Mouse (Mus musculus) kidney, adult 2 months (tissue): ENCODE results near the gene BC004004. TPM values are rescaled to one million over a fixed set of nuclear protein-coding genes. Genes with fewer than 3 reads are reported as not detected.
"Not testable (repeated sequence)": the region's sequence is repeated elsewhere in the genome, so short reads cannot be mapped to it uniquely, and the experiment has no call there.

Source experiments
- DNase-seq: peaks from one replicate; pipeline ENCODE4 v3.0.0; 2021
- H3K27ac ChIP-seq: fragments of 200-500 bp; 2 replicates; pipeline ENCODE4 v1.5.1; 2012; ENCODE audit warnings: low read depth, low read length, control low read depth, inconsistent platforms; ENCODE audit not compliant: insufficient read depth
- H3K27me3 ChIP-seq: fragments of 200-500 bp; replicated peaks from 2 replicates; pipeline ENCODE4 v1.6.1; 2012; ENCODE audit warnings: mild to moderate bottlenecking, moderate library complexity, low read length, inconsistent platforms; ENCODE audit not compliant: control insufficient read depth, insufficient read depth
- H3K36me3 ChIP-seq: fragments of 200-500 bp; 2 replicates; pipeline ENCODE4 v1.6.1; 2012; ENCODE audit warnings: mild to moderate bottlenecking, moderate library complexity, low read length, inconsistent platforms; ENCODE audit not compliant: control insufficient read depth, insufficient read depth
- H3K4me1 ChIP-seq: fragments of 200-500 bp; 2 replicates; pipeline ENCODE4 v1.6.1; 2011; ENCODE audit warnings: low read length; ENCODE audit not compliant: control insufficient read depth, insufficient read depth
- H3K4me3 ChIP-seq: fragments of 200-500 bp; 2 replicates; pipeline ENCODE4 v1.5.1; 2011; ENCODE audit warnings: mild to moderate bottlenecking, low read depth, low read length, control low read depth; ENCODE audit not compliant: insufficient read depth
- CTCF ChIP-seq: fragments of 200-500 bp; conservative IDR thresholded peaks from 2 replicates; pipeline ENCODE4 v1.5.1; 2011; ENCODE audit warnings: low read depth, mild to moderate bottlenecking, control low read depth, low read length, moderate library complexity, mixed read lengths; ENCODE audit not compliant: insufficient read depth, insufficient read length
- POLR2A ChIP-seq: fragments of 200-500 bp; IDR thresholded peaks from one replicate; pipeline ENCODE4 v1.6.1; 2011; ENCODE audit warnings: low read depth, low read length, control low read depth
- WGBS: fragments of 180-500 bp; shearing (Covaris S2); methylation state at CpG from one replicate; pipeline ENCODE4 v1.1.7; 2018; 5-methylcytosine and 5-hydroxymethylcytosine counted together
- polyA plus RNA-seq: library from polyadenylated mRNA; depleted of rRNA; stranded (reverse); fragments of >200 nt; gene quantifications from 2 replicates; pipeline ENCODE4 v1.2.3, GENCODE M21; 2012

BC004004 gene
- polyA plus RNA-seq, 1 experiment, result 228 TPM

DNA sequence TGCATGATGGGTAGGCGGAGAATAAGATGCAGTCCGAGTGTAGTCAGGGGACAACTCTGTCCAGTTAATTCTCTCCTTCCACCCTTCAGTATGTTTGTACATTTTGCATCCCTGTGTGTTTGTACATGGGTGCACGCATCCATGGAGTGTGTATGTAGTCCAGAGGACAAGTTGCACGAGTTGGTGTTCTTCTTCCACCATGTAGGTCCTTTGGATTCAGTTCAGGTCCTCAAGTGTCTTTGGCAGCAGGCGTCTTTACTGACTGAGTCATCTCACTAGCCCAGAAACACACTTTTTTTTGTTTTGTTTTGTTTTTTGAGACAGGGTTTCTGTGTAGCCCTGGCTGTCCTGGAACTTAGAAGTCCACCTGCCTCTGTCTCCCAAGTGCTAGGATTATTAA lies 74.7 kb downstream of the BC004004 start:
- DNase-seq, result no peak
- TF ChIP-seq CTCF (no peak), POLR2A (no peak)
- peaks cover 17% of the 10 kb centered on the region for H3K4me1 ChIP-seq

DNA sequence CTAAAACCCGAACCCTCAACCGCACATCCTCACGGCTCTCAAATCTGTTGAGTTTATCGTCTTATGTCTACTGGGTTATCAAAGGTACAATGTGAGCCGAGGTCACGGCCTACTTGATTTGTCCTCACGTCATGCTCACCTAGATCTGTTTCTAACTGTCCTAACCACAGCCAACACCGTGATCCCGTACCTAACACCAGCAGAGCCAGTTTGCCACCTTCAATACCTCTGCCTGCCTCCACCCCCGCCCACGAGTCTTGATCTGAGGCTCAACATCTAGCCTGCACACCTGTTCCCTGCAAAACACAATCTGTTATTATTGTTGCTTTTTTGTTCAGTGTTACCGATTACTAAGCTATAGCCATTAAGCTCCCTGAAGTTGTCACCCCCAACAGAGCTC lies 76.7 kb downstream of the BC004004 start:
- no peak for DNase-seq
- Histone ChIP-seq H3K27ac (no peak overlapping the region), H3K27me3 (no peaks in the 10 kb centered on the region), H3K4me3 (no peak overlapping the region), H3K36me3 (no peaks in the 10 kb centered on the region), H3K4me1 (peaks cover 26% of the 10 kb centered on the region)
- TF ChIP-seq CTCF (no peak), POLR2A (no peak)
- WGBS, result 91% methylated on average over 12 of the region's 12 CpGs

More for the DNA sequence above, 74.7 kb downstream of the BC004004 start:
- WGBS, result 80% methylated on average over 5 of the region's 5 CpGs
- H3K27ac ChIP-seq, result no peak overlapping the region
- H3K4me3 ChIP-seq, result no peak overlapping the region
- no peaks in the 10 kb centered on the region for H3K36me3 ChIP-seq
- H3K27me3 ChIP-seq, result no peaks in the 10 kb centered on the region

DNA sequence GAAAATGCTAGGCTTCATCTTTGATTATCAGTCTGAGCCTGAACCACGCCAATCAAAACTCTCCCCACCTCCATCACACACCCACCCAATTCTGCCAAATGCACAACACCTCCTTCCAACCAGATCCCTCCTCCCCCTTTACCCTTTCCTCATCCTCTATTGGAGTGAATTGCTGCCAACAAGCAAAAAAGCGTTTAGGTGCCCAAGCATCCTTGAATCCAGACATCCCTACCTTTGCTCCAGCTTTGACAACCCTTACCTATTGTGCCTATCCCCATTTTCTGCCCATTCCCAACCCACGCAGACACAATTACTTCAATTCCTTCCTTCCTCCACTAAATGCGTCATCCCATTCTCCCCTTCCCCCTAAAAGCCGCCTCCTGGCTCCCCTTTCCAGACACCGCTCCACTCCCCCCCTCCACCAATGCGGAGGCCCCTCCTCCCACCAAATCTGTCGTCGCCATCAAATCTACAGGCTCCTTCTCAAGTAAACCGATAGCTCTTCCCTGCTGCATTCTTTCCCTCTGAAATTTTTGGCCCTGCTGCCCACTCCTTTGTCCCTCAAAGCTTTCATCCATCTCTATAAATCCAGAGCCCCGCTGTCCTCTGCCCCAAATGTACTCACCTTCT lies 78.0 kb downstream of the BC004004 start:
- peak; percentile 33 for DNase-seq
- Histone ChIP-seq H3K27ac (peak overlapping the region; percentile 40), H3K4me3 (peak overlapping the region; percentile 77), H3K4me1 (peaks cover 23% of the 10 kb centered on the region), H3K36me3 (no peaks in the 10 kb centered on the region), H3K27me3 (no peaks in the 10 kb centered on the region)
- no peak for TF ChIP-seq CTCF
- no peak for TF ChIP-seq POLR2A
- WGBS, result 8% methylated on average over 11 of the region's 11 CpGs

DNA sequence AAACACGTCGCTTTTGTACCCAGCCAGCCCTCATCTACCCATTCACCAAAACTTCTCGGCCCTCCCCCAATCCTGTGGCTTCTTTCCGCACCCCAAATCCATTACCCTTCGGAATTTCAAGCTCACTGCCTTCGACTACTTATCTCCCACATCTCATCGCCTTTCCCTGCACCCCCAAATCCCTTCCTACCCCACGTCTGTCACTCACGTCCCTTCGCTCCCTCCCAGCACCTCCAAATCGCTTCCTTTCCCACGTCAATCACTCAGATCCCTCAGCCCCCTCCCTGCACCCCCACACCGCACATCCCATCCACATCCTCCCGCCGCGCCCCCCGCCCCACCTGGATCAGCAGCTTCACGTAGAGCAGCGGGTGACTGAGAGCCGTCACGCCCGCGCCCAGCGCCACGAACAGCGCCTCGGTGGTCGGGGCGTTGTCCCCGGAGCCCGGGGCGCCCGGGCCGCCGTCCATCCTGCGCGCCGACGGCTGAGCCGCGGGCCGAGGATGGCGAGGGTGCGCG lies 78.6 kb downstream of the BC004004 start:
- TF ChIP-seq POLR2A, result no peak
- no peak for TF ChIP-seq CTCF
- no peak for DNase-seq

DNA sequence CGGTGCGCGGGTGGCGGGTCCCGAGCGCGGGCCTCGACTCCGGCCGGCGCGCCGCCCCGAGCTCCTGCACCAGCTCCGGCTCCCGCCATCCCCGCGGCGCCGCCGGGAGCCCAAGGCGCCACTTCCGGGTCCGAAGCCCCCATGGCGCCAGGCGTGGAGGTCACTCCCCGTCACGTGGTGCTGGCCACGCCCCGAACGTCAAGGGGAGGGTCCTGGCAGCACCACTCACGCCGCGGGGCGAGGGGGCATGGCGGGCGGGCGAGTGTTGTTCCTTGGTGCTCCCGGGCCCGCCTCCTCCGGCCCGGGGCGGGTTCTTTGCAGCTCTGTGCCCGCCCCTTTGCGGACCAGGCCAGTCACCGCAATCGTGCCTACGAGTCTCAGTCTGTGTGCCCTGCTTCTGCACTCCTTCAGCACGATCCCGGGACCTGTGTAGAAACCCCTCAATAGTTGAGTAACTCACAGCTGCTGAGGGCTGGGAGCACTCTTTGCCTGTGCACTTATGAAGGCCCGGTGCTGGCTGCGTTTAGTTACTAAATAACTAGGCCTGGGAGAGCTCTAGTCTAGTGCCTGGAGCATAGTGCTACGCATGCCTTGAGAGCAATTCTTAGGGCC lies 79.2 kb downstream of the BC004004 start, which contains the start of gene Mtch1:
Gene Mtch1 (minus strand): TSS at position 290 of the 612 bp plus-strand sequence.
- Histone ChIP-seq H3K4me3 (peak within 1 kb of the TSS; percentile 77), H3K36me3 (no peaks in the 10 kb centered on the region), H3K27me3 (no peaks in the 10 kb centered on the region), H3K4me1 (peaks cover 11% of the 10 kb centered on the region), H3K27ac (peak within 1 kb of the TSS; percentile 87)
- under 1% methylated on average over 53 of the region's 53 CpGs for WGBS
- peak; percentile 99 for DNase-seq
- no peak for TF ChIP-seq CTCF
- TF ChIP-seq POLR2A, result peak; percentile 27

More for the DNA sequence above, 78.6 kb downstream of the BC004004 start:
- Histone ChIP-seq H3K27me3 (no peaks in the 10 kb centered on the region), H3K4me1 (peaks cover 17% of the 10 kb centered on the region), H3K36me3 (no peaks in the 10 kb centered on the region), H3K4me3 (peak overlapping the region; percentile 77), H3K27ac (peak overlapping the region; percentile 40)
- under 1% methylated on average over 45 of the region's 45 CpGs for WGBS

DNA sequence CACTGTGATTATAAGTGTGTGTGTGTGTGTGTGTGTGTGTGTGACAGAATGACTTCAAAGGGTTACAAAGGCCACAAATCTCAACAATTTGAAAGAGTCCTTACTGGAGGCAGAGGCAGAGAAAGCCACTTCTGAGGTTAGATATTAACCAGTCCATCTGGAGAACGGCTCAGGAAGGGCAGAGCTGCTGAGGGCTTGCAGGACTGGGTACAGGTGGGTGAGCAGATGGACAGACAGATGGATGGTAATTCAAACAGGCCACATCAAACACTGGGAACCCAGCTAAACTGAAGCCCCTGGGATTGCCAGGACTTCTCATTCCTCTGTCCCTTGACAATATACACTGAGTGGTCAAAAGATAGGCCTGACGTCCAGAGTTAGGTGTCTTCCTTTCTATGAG lies 80.4 kb downstream of the BC004004 start:
- Histone ChIP-seq H3K36me3 (no peaks in the 10 kb centered on the region), H3K27ac (peak overlapping the region; percentile 50), H3K27me3 (no peaks in the 10 kb centered on the region), H3K4me1 (peaks cover 11% of the 10 kb centered on the region; the same call in 1 of the 2 replicates), H3K4me3 (no peak overlapping the region)
- TF ChIP-seq CTCF, result no peak
- TF ChIP-seq POLR2A, result no peak
- WGBS, result 56% methylated on average over 2 of the region's 2 CpGs
- DNase-seq, result peak; percentile 64

DNA sequence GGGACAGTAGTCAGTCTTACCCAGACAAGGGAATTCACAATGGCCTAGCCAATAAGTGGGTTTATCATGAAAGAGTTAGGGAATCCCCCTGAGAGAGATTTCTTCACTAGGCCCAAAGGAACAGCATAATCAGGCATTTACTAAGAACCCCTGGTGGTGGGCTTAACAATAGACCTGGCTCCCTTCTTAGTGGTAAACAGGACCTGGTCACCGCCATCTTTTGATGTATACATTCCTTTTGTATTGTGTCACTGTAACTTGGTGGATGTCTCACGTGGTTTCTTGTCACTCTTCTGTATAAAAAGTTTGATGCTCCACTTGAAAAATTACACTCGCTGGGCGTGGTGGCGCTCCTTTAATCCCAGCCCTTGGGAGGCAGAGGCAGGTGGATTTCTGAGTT lies 82.5 kb downstream of the BC004004 start:
- WGBS, result 90% methylated on average over 5 of the region's 5 CpGs
- not testable (repeated sequence) for H3K36me3 ChIP-seq, DNase-seq, H3K27ac ChIP-seq, H3K27me3 ChIP-seq, H3K4me3 ChIP-seq
- peaks cover 22% of the 10 kb centered on the region for H3K4me1 ChIP-seq
